11 mouse cellular contexts compared by ENCODE assay signal in genomic region chr11:111583606-111584005, GRCm38 (mm10).
A peak's percentile ranks its signal among the peaks of the same experiment; 100 is the strongest.
DNase-seq lines count a peak whose midpoint lies in the region; ATAC-seq and TF ChIP-seq lines count a peak whose summit lies in the region.
"Had no signal": no experiment of that assay in that cellular context is flagged by ENCODE, and none has a peak within 500 bp of the region (broad histone marks: within the 10 kb centered on the region; RNA-seq: fewer than 3 reads in every experiment).

No protein-coding gene starts in this region.

- DNase-seq in heart, adult 9 months (ENCODE audit: low spot score in 2 of 2): no peak
- no peak for DNase-seq in lung, postnatal 0 days (ENCODE audit: low spot score)
- no peak for DNase-seq in lung, postnatal 25 days (ENCODE audit: low spot score)
- DNase-seq in limb, embryonic 10.5 days (ENCODE audit: low spot score): no peak
- no peak for DNase-seq in stomach, postnatal 0 days (ENCODE audit: low spot score)
- no peak for DNase-seq in thymus, postnatal 0 days (ENCODE audit: low spot score)
- DNase-seq in cerebellum, adult 9-10 months: no peak
- DNase-seq: B cell, adult 2 months; cerebellum, postnatal 36 days had no signal

- H3K9ac ChIP-seq in heart, embryonic 14.5 days (ENCODE audit: low read length): no peak overlapping the region
- no peak overlapping the region for H3K9ac ChIP-seq in lung, postnatal 0 days (replicated peaks; ENCODE audit: low read depth)
- H3K9ac ChIP-seq in stomach, postnatal 0 days (ENCODE audit: low read length): no peak overlapping the region

- no peak for TF ChIP-seq EP300 in lung, postnatal 0 days (IDR thresholded peaks at IDR 0.05)
- TF ChIP-seq EP300 in stomach, postnatal 0 days (optimal IDR thresholded peaks at IDR 0.05): no peak

- H3K27me3 ChIP-seq in heart, embryonic 14.5 days (ENCODE audit: control insufficient read depth, insufficient read depth, low read length): no peaks in the 10 kb centered on the region
- no peaks in the 10 kb centered on the region for H3K27me3 ChIP-seq in lung, postnatal 0 days (replicated peaks; ENCODE audit: insufficient read depth, low read length)
- H3K27me3 ChIP-seq in limb, embryonic 10.5 days (ENCODE audit: low read depth, poor library complexity, severe bottlenecking): no peaks in the 10 kb centered on the region
- H3K27me3 ChIP-seq in stomach, postnatal 0 days (ENCODE audit: control insufficient read depth, insufficient read depth, low read length): no peaks in the 10 kb centered on the region

- no peak for TF ChIP-seq CTCF in lung, postnatal 0 days (IDR thresholded peaks at IDR 0.05)
- TF ChIP-seq CTCF in stomach, postnatal 0 days (IDR thresholded peaks at IDR 0.05; ENCODE audit: low read depth): no peak

- H3K27ac ChIP-seq in heart, embryonic 14.5 days (replicated peaks in 1 of 2; ENCODE audit: control insufficient read depth in 1 of 2, insufficient read depth in 1 of 2, low read depth in 2 of 2, low read length in 2 of 2): no peak overlapping the region
- no peak overlapping the region for H3K27ac ChIP-seq in lung, postnatal 0 days (ENCODE audit: low read length)
- H3K27ac ChIP-seq in limb, embryonic 10.5 days: peak overlapping the region; percentile 56; the same call in 1 of the 2 replicates
- no peak overlapping the region for H3K27ac ChIP-seq in stomach, postnatal 0 days (replicated peaks)
- H3K27ac ChIP-seq: midbrain, embryonic 10.5 days had no signal

- no peak for ATAC-seq in heart, embryonic 14.5 days (ENCODE audit: insufficient number of reproducible peaks, insufficient read depth, low FRiP score, low read depth)
- no peak for ATAC-seq in lung, postnatal 0 days
- ATAC-seq in stomach, postnatal 0 days (ENCODE audit: low FRiP score, low TSS enrichment): no peak

- WGBS in heart, embryonic 14.5 days: 46% methylated on average over 13 of the region's 13 CpGs
- WGBS in lung, postnatal 0 days: 12% methylated on average over 13 of the region's 13 CpGs
- 59% methylated on average over 13 of the region's 13 CpGs for WGBS in limb, embryonic 10.5 days
- 5% methylated on average over 13 of the region's 13 CpGs for WGBS in stomach, postnatal 0 days

- H3K9me3 ChIP-seq in heart, embryonic 14.5 days (ENCODE audit: control insufficient read depth, low read length): no peaks in the 10 kb centered on the region
- no peaks in the 10 kb centered on the region for H3K9me3 ChIP-seq in lung, postnatal 0 days (ENCODE audit: low read length)
- no peaks in the 10 kb centered on the region for H3K9me3 ChIP-seq in limb, embryonic 10.5 days (replicated peaks)
- H3K9me3 ChIP-seq in stomach, postnatal 0 days (ENCODE audit: control insufficient read depth, low read length): no peaks in the 10 kb centered on the region
- H3K9me3 ChIP-seq: midbrain, embryonic 10.5 days had no signal

- 0 out of 4 replicates have a peak overlapping the region, but pooled peaks have one; percentile 1 to 17 for H3K4me3 ChIP-seq in heart, embryonic 14.5 days (ENCODE audit: control insufficient read depth in 1 of 2, insufficient read depth in 1 of 2, low read depth in 1 of 2, low read length in 2 of 2)
- H3K4me3 ChIP-seq in lung, postnatal 0 days (ENCODE audit: low read depth, low read length): peak overlapping the region; percentile 1; the same call in 1 of the 2 replicates
- no peak overlapping the region for H3K4me3 ChIP-seq in limb, embryonic 10.5 days
- H3K4me3 ChIP-seq in stomach, postnatal 0 days (ENCODE audit: low read depth, low read length): peak overlapping the region; percentile 14
- H3K4me3 ChIP-seq: midbrain, embryonic 10.5 days had no signal

- H3K4me2 ChIP-seq in heart, embryonic 14.5 days (ENCODE audit: low read length): peak overlapping the region; percentile 41; the same call in 1 of the 2 replicates
- H3K4me2 ChIP-seq in lung, postnatal 0 days (replicated peaks; ENCODE audit: low read depth, low read length): peak overlapping the region; percentile 38
- H3K4me2 ChIP-seq in stomach, postnatal 0 days (replicated peaks; ENCODE audit: low read depth): peak overlapping the region; percentile 37

- no peaks in the 10 kb centered on the region for H3K4me1 ChIP-seq in heart, embryonic 14.5 days (ENCODE audit: control insufficient read depth in 2 of 2, insufficient read depth in 2 of 2, low read length in 2 of 2)
- no peaks in the 10 kb centered on the region for H3K4me1 ChIP-seq in lung, postnatal 0 days (ENCODE audit: insufficient read depth, low read depth, low read length)
- H3K4me1 ChIP-seq in limb, embryonic 10.5 days: peaks cover 18% of the 10 kb centered on the region
- no peaks in the 10 kb centered on the region for H3K4me1 ChIP-seq in stomach, postnatal 0 days (replicated peaks; ENCODE audit: control insufficient read depth, insufficient read depth)
- H3K4me1 ChIP-seq: midbrain, embryonic 10.5 days had no signal

- H3K36me3 ChIP-seq in heart, embryonic 14.5 days (ENCODE audit: control insufficient read depth, insufficient read depth, low read length): no peaks in the 10 kb centered on the region
- no peaks in the 10 kb centered on the region for H3K36me3 ChIP-seq in lung, postnatal 0 days (ENCODE audit: insufficient read depth, low read length)
- no peaks in the 10 kb centered on the region for H3K36me3 ChIP-seq in limb, embryonic 10.5 days
- H3K36me3 ChIP-seq in stomach, postnatal 0 days (ENCODE audit: control insufficient read depth, insufficient read depth, low read length): no peaks in the 10 kb centered on the region
- H3K36me3 ChIP-seq: midbrain, embryonic 10.5 days had no signal
